Mouse (Mus musculus) stomach, postnatal 0 days (tissue): ENCODE measurements around the gene Gm4756. TPM values are rescaled to one million over a fixed set of nuclear protein-coding genes. Genes with fewer than 3 reads are reported as not detected.

Experiments used
- ATAC-seq: fragments of 200-750 bp; cut with Nextera tagmentation; 2 replicates; pipeline ENCODE4 v1.8.0; 2017; ENCODE audit not compliant: low FRiP score, low TSS enrichment
- DNase-seq: peaks from one replicate; pipeline ENCODE4 v3.0.0-alpha.2; 2016; ENCODE audit warnings: low spot score
- H3K27ac ChIP-seq: fragments of 300-500 bp; sonication (generic); replicated peaks from 2 replicates; pipeline ENCODE4 v1.5.1; 2014; ENCODE audit warnings: mild to moderate bottlenecking, control low read depth
- H3K27me3 ChIP-seq: fragments of 300-500 bp; sonication (generic); 2 replicates; pipeline ENCODE4 v1.6.1; 2014; ENCODE audit warnings: low read length; ENCODE audit not compliant: control insufficient read depth, insufficient read depth
- H3K36me3 ChIP-seq: fragments of 300-500 bp; sonication (generic); 2 replicates; pipeline ENCODE4 v1.6.1; 2014; ENCODE audit warnings: low read length, mixed read lengths; ENCODE audit not compliant: control insufficient read depth, insufficient read depth
- H3K4me1 ChIP-seq: fragments of 300-500 bp; sonication (generic); replicated peaks from 2 replicates; pipeline ENCODE4 v1.6.1; 2014; ENCODE audit warnings: antibody characterized with exemption; ENCODE audit not compliant: control insufficient read depth, insufficient read depth
- H3K4me2 ChIP-seq: fragments of 300-500 bp; sonication (generic); replicated peaks from 2 replicates; pipeline ENCODE4 v1.6.1; 2014; ENCODE audit warnings: low read depth, mild to moderate bottlenecking, control low read depth, moderate library complexity
- H3K4me3 ChIP-seq: fragments of 300-500 bp; sonication (generic); 2 replicates; pipeline ENCODE4 v1.5.1; 2014; ENCODE audit warnings: low read depth, low read length, control low read depth
- H3K9ac ChIP-seq: fragments of 300-500 bp; sonication (generic); 2 replicates; pipeline ENCODE4 v1.6.1; 2014; ENCODE audit warnings: mild to moderate bottlenecking, low read length, control low read depth, mixed read lengths
- H3K9me3 ChIP-seq: fragments of 300-500 bp; sonication (generic); 2 replicates; pipeline ENCODE4 v1.6.1; 2016; ENCODE audit warnings: low read length; ENCODE audit not compliant: control insufficient read depth
- CTCF ChIP-seq: IDR thresholded peaks from 2 replicates; pipeline ENCODE4 v1.5.1; 2016; ENCODE audit warnings: antibody characterized with exemption, low read depth, mild to moderate bottlenecking, moderate library complexity
- EP300 ChIP-seq: optimal IDR thresholded peaks from 2 replicates; pipeline ENCODE3; 2016; ENCODE audit warnings: antibody characterized with exemption
- WGBS: fragments of 180-500 bp; shearing (Covaris S2); extraction: QIAGEN DNeasy Blood & Tissue Kit; methylation state at CpG from one replicate; pipeline ENCODE4 v1.1.7; 2014; 5-methylcytosine and 5-hydroxymethylcytosine counted together
- polyA plus RNA-seq: library from polyadenylated mRNA; unstranded; fragments of >200 nt; fragmentation: Nextera tagmentation; extraction: Ambion mirVana; gene quantifications from 2 replicates; pipeline ENCODE4 v1.2.1, GENCODE M21; 2015

Gene Gm4756
- polyA plus RNA-seq, 1 experiment from 2014 or later: not detected

GRCm38 (mm10) chr12:72592991-72593390 lies 56.5 kb downstream of the Gm4756 start:
- H3K27me3 ChIP-seq: no peaks in the 10 kb centered on the region
- H3K4me1 ChIP-seq: no peaks in the 10 kb centered on the region
- ATAC-seq: no peak
- H3K4me2 ChIP-seq: no peak overlapping the region
- no peak overlapping the region for H3K4me3 ChIP-seq
- no peaks in the 10 kb centered on the region for H3K9me3 ChIP-seq
- no peaks in the 10 kb centered on the region for H3K36me3 ChIP-seq
- TF ChIP-seq CTCF (no peak), EP300 (no peak)
- DNase-seq: no peak
- no peak overlapping the region for H3K9ac ChIP-seq
- no peak overlapping the region for H3K27ac ChIP-seq

- no peaks in the 10 kb centered on the region for H3K4me1 ChIP-seq
- no peaks in the 10 kb centered on the region; the same call in 1 of the 2 replicates for H3K36me3 ChIP-seq
- DNase-seq (no peak), ATAC-seq (no peak)
- H3K4me2 ChIP-seq: no peak overlapping the region
- H3K27me3 ChIP-seq: no peaks in the 10 kb centered on the region
- H3K27ac ChIP-seq: no peak overlapping the region
- no peak overlapping the region for H3K4me3 ChIP-seq
- TF ChIP-seq EP300: no peak
- TF ChIP-seq CTCF: no peak
- H3K9ac ChIP-seq: no peak overlapping the region
- WGBS: 90% methylated on average over 1 of the region's 1 CpGs
- no peaks in the 10 kb centered on the region for H3K9me3 ChIP-seq
Measured at GRCm38 (mm10) chr12:72585339-72585738, 64.1 kb downstream of the Gm4756 start.

- H3K4me3 ChIP-seq: no peak overlapping the region
- no peaks in the 10 kb centered on the region; the same call in 1 of the 2 replicates for H3K36me3 ChIP-seq
- H3K4me2 ChIP-seq: no peak overlapping the region
- no peaks in the 10 kb centered on the region for H3K4me1 ChIP-seq
- H3K9me3 ChIP-seq: no peaks in the 10 kb centered on the region
- ATAC-seq: no peak
- no peak for DNase-seq
- 91% methylated on average over 2 of the region's 2 CpGs for WGBS
- H3K27me3 ChIP-seq: no peaks in the 10 kb centered on the region
- no peak overlapping the region for H3K27ac ChIP-seq
- H3K9ac ChIP-seq: no peak overlapping the region
- TF ChIP-seq EP300: no peak
- TF ChIP-seq CTCF: no peak
Measured at GRCm38 (mm10) chr12:72583099-72583498, 66.4 kb downstream of the Gm4756 start.

- no peak overlapping the region for H3K4me3 ChIP-seq
- no peaks in the 10 kb centered on the region; the same call in 1 of the 2 replicates for H3K36me3 ChIP-seq
- DNase-seq: no peak
- 89% methylated on average over 3 of the region's 3 CpGs for WGBS
- no peak overlapping the region for H3K9ac ChIP-seq
- no peaks in the 10 kb centered on the region for H3K27me3 ChIP-seq
- no peaks in the 10 kb centered on the region for H3K9me3 ChIP-seq
- no peak for TF ChIP-seq EP300
- no peak overlapping the region for H3K4me2 ChIP-seq
- ATAC-seq: no peak
- H3K27ac ChIP-seq: no peak overlapping the region
- H3K4me1 ChIP-seq: no peaks in the 10 kb centered on the region
Measured at GRCm38 (mm10) chr12:72582021-72582420, 67.4 kb downstream of the Gm4756 start.

- Histone ChIP-seq H3K9ac (no peak overlapping the region), H3K4me1 (no peaks in the 10 kb centered on the region), H3K27ac (no peak overlapping the region), H3K27me3 (no peaks in the 10 kb centered on the region), H3K36me3 (no peaks in the 10 kb centered on the region), H3K9me3 (no peaks in the 10 kb centered on the region), H3K4me3 (no peak overlapping the region), H3K4me2 (no peak overlapping the region)
- 50% methylated on average over 4 of the region's 4 CpGs for WGBS
- no peak for TF ChIP-seq CTCF
- no peak for TF ChIP-seq EP300
- DNase-seq (no peak), ATAC-seq (peak; percentile 70; the same call in 1 of the 2 replicates)
Measured at GRCm38 (mm10) chr12:72564281-72564795, 85.1 kb downstream of the Gm4756 start.

GRCm38 (mm10) chr12:72554347-72554746 lies 95.1 kb downstream of the Gm4756 start:
- Histone ChIP-seq H3K36me3 (no peaks in the 10 kb centered on the region), H3K4me2 (no peak overlapping the region), H3K9me3 (no peaks in the 10 kb centered on the region), H3K4me1 (no peaks in the 10 kb centered on the region), H3K9ac (no peak overlapping the region), H3K4me3 (no peak overlapping the region), H3K27me3 (no peaks in the 10 kb centered on the region), H3K27ac (no peak overlapping the region)
- WGBS: 59% methylated on average over 4 of the region's 4 CpGs
- ATAC-seq (no peak), DNase-seq (no peak)
- TF ChIP-seq CTCF (no peak), EP300 (no peak)
